Mouse (Mus musculus): ENCODE results near the gene Ranbp17. TPM values are rescaled to one million over a fixed set of nuclear protein-coding genes. Genes with fewer than 3 reads are reported as not detected.
"Not testable (repeated sequence)": the region's sequence is repeated elsewhere in the genome, so short reads cannot be mapped to it uniquely, and the experiment has no call there.

The Ranbp17 gene
- polyA plus RNA-seq, 1 experiment from 2014 or later, result 11.3 TPM

DNA sequence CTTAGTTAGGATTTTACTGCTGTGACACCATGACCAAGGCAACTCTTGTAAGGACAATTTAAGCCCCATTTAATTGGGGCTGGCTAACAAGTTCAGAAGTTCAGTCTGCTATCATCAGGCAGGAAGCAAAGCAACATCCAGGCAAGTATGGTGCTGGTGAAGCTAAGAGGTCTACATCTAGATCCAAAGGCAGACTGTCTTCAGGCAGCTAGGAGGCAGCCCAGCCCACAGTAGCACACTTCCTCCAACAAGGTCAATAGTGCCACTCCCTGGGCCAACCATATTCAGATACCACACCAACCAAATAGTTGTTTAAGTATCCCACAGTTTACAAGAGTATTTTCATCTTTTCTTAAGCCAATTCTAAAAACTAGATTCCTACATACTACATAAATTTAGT is 4.1 kb downstream of the Ranbp17 start:
- peaks cover 2% of the 10 kb centered on the region; the same call in 1 of the 2 replicates for H3K36me3 ChIP-seq (replicated peaks)
- H3K27me3 ChIP-seq (ENCODE audit: poor library complexity, severe bottlenecking), result no peaks in the 10 kb centered on the region
- no peak overlapping the region for H3K4me3 ChIP-seq
- DNase-seq (ENCODE audit: extremely low spot score, low spot score), result no peak
- peaks cover 6% of the 10 kb centered on the region for H3K4me1 ChIP-seq
- H3K27ac ChIP-seq, result no peak overlapping the region
- no peaks in the 10 kb centered on the region for H3K9me3 ChIP-seq

DNA sequence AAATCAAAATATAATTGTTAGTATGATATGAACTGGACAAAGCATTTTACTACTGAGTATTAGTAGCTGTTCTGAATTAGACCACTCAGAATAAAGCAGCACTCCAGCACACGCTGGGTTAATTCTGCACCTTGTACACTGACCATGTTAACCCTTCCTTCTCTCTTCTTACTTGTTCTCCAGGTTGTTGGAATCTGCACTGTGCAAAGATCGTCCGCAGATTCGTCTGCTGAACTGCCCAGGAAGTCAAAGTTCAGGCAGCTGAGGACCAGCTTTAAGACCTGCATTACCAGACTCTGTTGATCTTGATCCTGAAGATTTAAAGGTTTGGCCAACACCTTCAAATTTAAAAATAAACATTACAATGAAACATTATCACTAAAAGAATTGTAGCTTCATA is 27.8 kb downstream of the Ranbp17 start:
- Histone ChIP-seq H3K4me3 (no peak overlapping the region), H3K4me1 (no peaks in the 10 kb centered on the region), H3K9me3 (no peaks in the 10 kb centered on the region), H3K27me3 (ENCODE audit: poor library complexity, severe bottlenecking) (no peaks in the 10 kb centered on the region), H3K27ac (no peak overlapping the region), H3K36me3 (replicated peaks) (peaks cover 35% of the 10 kb centered on the region)
- DNase-seq (ENCODE audit: extremely low spot score, low spot score), result no peak
- WGBS, result 80% methylated on average over 4 of the region's 4 CpGs

DNA sequence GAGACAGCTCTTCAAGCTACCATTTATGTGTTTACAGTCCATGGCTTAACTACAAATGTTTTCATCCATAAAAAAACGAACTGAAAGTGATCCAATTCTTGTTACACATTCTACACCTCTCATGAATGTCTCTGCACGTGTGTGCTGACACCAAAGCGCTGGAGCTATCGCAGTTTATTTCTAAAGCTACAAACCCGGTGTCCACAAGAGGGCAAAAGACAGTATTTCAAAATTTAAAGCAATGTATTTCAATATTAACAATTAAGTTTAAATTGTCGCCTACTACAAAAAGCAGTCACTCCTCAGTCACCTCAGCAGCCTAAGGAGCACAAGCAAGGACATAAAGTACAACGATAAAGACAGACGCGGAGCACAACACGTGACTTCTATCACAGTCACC is 33.1 kb downstream of the Ranbp17 start:
- Histone ChIP-seq H3K9me3 (no peaks in the 10 kb centered on the region), H3K27ac (no peak overlapping the region), H3K4me1 (no peaks in the 10 kb centered on the region), H3K27me3 (ENCODE audit: poor library complexity, severe bottlenecking) (no peaks in the 10 kb centered on the region), H3K4me3 (no peak overlapping the region), H3K36me3 (replicated peaks) (peaks cover 8% of the 10 kb centered on the region)
- no peak for DNase-seq (ENCODE audit: extremely low spot score, low spot score)
- 92% methylated on average over 10 of the region's 10 CpGs for WGBS

DNA sequence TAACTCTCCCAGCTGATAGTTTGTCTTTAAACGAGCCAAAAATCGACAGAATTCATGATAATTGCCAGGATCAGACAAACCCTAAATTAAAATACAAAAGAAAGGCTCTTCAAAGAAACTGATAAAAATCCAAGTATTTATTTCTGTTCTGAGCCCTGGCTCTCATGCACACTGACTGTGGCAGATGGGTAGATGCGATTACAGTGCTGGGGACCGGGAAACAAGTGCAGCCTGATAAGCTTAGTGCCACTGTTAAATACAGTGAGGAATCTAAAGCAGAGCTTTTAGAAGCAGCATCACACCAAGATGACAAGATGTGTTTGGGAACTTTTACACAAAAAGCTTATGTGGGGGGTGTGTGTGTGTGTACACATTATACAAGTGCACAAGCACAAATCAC is 34.3 kb downstream of the Ranbp17 start:
- Histone ChIP-seq H3K36me3 (replicated peaks) (peaks cover 11% of the 10 kb centered on the region), H3K4me3 (no peak overlapping the region), H3K27me3 (ENCODE audit: poor library complexity, severe bottlenecking) (no peaks in the 10 kb centered on the region), H3K27ac (no peak overlapping the region), H3K4me1 (no peaks in the 10 kb centered on the region), H3K9me3 (no peaks in the 10 kb centered on the region)
- DNase-seq (ENCODE audit: extremely low spot score, low spot score), result no peak
- WGBS, result 88% methylated on average over 4 of the region's 4 CpGs

DNA sequence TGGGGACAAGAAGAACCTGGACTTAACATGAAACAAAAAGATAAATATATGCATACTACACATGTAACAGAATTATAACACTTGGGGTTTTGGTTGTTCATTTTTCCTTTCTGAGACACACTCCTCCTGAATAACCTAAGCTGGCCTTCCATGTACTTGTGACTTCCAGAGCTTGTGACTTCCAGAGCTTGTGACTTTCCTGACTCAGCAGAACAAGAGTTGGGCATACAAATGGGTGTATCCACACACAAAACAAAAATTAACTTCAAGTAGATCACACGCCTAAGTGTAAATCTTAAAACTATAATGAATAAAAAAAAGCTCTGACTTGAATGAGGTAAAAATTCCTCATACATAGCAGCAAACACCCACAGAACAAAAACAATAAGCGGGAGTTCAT is 36.9 kb downstream of the Ranbp17 start:
- 87% methylated on average over 2 of the region's 2 CpGs for WGBS
- no peaks in the 10 kb centered on the region for H3K27me3 ChIP-seq (ENCODE audit: poor library complexity, severe bottlenecking)
- peaks cover 17% of the 10 kb centered on the region for H3K36me3 ChIP-seq (replicated peaks)
- H3K4me3 ChIP-seq, result no peak overlapping the region
- no peaks in the 10 kb centered on the region for H3K4me1 ChIP-seq
- no peak for DNase-seq (ENCODE audit: extremely low spot score, low spot score)
- no peaks in the 10 kb centered on the region for H3K9me3 ChIP-seq
- H3K27ac ChIP-seq, result no peak overlapping the region

GRCm38 (mm10) chr11:33461172-33461571 is 52.4 kb downstream of the Ranbp17 start:
- Histone ChIP-seq H3K4me3 (no peak overlapping the region), H3K4me1 (no peaks in the 10 kb centered on the region), H3K9me3 (no peaks in the 10 kb centered on the region), H3K36me3 (replicated peaks) (no peaks in the 10 kb centered on the region), H3K27ac (no peak overlapping the region), H3K27me3 (ENCODE audit: poor library complexity, severe bottlenecking) (no peaks in the 10 kb centered on the region)
- WGBS, result 76% methylated on average over 1 of the region's 1 CpGs
- no peak for DNase-seq (ENCODE audit: extremely low spot score, low spot score)

DNA sequence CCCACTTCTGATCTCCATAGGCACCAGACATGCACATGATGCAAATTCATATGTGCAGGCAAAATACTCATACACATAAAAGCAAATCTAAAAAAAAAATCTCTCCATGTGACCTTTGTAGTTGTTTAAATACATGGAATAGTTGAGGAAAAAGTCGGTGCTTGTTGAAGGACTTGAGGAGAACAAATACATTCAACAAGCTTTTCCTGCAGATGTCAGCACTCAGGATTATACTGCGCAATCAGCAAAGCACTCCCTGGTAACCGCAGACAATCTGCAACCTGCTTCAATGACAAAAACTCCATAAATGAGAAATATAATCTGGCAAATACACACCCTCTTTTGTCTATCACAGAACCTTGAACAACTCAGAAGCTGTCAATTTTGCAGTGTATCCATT is 59.5 kb downstream of the Ranbp17 start:
- Histone ChIP-seq H3K27ac (no peak overlapping the region), H3K27me3 (ENCODE audit: poor library complexity, severe bottlenecking) (no peaks in the 10 kb centered on the region), H3K9me3 (no peaks in the 10 kb centered on the region), H3K4me1 (no peaks in the 10 kb centered on the region), H3K36me3 (replicated peaks) (no peaks in the 10 kb centered on the region; the same call in 1 of the 2 replicates), H3K4me3 (no peak overlapping the region)
- no peak for DNase-seq (ENCODE audit: extremely low spot score, low spot score)
- WGBS, result 86% methylated on average over 3 of the region's 3 CpGs

GRCm38 (mm10) chr11:33433813-33434212 is 79.7 kb downstream of the Ranbp17 start:
- Histone ChIP-seq H3K36me3 (replicated peaks) (no peaks in the 10 kb centered on the region), H3K4me3 (no peak overlapping the region), H3K27me3 (ENCODE audit: poor library complexity, severe bottlenecking) (no peaks in the 10 kb centered on the region), H3K27ac (no peak overlapping the region), H3K4me1 (no peaks in the 10 kb centered on the region; the same call in 1 of the 2 replicates), H3K9me3 (no peaks in the 10 kb centered on the region)
- no peak for DNase-seq (ENCODE audit: extremely low spot score, low spot score)
- WGBS, result 64% methylated on average over 5 of the region's 5 CpGs

GRCm38 (mm10) chr11:33428238-33428637 is 85.3 kb downstream of the Ranbp17 start:
- not testable (repeated sequence) for H3K36me3 ChIP-seq (replicated peaks); DNase-seq (ENCODE audit: extremely low spot score, low spot score); H3K9me3 ChIP-seq; H3K27me3 ChIP-seq (ENCODE audit: poor library complexity, severe bottlenecking); H3K4me3 ChIP-seq; H3K27ac ChIP-seq; H3K4me1 ChIP-seq
- 93% methylated on average over 17 of the region's 17 CpGs for WGBS

- H3K4me1 ChIP-seq; H3K4me3 ChIP-seq; H3K36me3 ChIP-seq (replicated peaks); H3K27me3 ChIP-seq (ENCODE audit: poor library complexity, severe bottlenecking); DNase-seq (ENCODE audit: extremely low spot score, low spot score); H3K27ac ChIP-seq; H3K9me3 ChIP-seq: not testable (repeated sequence)
- 89% methylated on average over 5 of the region's 5 CpGs for WGBS
Measured at GRCm38 (mm10) chr11:33427789-33428188, 85.8 kb downstream of the Ranbp17 start.

GRCm38 (mm10) chr11:33422226-33422625 is 91.3 kb downstream of the Ranbp17 start:
- H3K4me1 ChIP-seq, result no peaks in the 10 kb centered on the region
- no peak for DNase-seq (ENCODE audit: extremely low spot score, low spot score)
- H3K27ac ChIP-seq, result no peak overlapping the region
- H3K4me3 ChIP-seq, result no peak overlapping the region
- H3K27me3 ChIP-seq (ENCODE audit: poor library complexity, severe bottlenecking), result no peaks in the 10 kb centered on the region
- no peaks in the 10 kb centered on the region for H3K36me3 ChIP-seq (replicated peaks)
- WGBS, result 86% methylated on average over 3 of the region's 3 CpGs
- no peaks in the 10 kb centered on the region for H3K9me3 ChIP-seq

DNA sequence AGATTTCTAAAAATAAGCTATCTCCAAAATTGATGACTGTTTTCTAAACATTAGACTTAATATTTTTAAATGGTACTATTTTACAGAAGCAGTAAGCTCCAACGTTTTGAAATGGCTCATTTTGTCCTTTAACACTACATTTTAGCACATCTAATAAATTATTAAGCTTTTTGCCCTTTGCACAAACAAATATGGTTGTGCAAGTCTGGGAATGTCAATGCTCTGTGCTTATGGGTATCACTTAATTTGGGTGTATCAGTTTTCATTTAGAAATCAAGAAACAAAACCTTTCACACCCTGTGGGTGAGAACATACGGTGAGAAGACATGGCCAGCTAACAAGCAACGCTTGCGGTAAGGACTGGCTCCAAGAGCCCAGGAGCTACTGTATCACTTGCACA is 108.9 kb downstream of the Ranbp17 start:
- Histone ChIP-seq H3K27me3 (ENCODE audit: poor library complexity, severe bottlenecking) (no peaks in the 10 kb centered on the region), H3K4me3 (no peak overlapping the region), H3K9me3 (no peaks in the 10 kb centered on the region), H3K4me1 (no peaks in the 10 kb centered on the region), H3K36me3 (replicated peaks) (no peaks in the 10 kb centered on the region), H3K27ac (no peak overlapping the region)
- DNase-seq (ENCODE audit: extremely low spot score, low spot score), result no peak
- WGBS, result 92% methylated on average over 4 of the region's 4 CpGs

DNA sequence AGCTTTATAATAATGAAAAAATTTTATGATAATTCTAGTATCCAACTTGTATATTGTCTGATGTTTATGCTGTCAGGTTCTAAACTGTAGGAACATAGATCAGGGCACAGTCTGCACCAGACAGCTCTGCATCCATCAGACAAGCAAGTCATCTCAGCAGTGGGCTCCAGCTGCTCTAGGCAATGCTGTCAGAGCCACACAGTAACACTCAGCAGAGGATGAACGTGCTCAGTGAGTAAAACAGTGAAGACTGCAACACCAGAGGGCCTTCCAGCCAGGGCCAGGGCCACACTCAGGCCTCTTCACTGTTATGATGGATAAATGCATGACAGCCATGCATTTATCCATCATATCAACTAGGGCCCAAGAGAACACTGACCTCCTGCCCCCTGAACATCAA is 114.2 kb downstream of the Ranbp17 start:
- H3K27me3 ChIP-seq (ENCODE audit: poor library complexity, severe bottlenecking), result no peaks in the 10 kb centered on the region
- no peaks in the 10 kb centered on the region for H3K36me3 ChIP-seq (replicated peaks)
- no peak for DNase-seq (ENCODE audit: extremely low spot score, low spot score)
- H3K4me3 ChIP-seq, result no peak overlapping the region
- no peak overlapping the region for H3K27ac ChIP-seq
- H3K4me1 ChIP-seq, result no peaks in the 10 kb centered on the region
- no peaks in the 10 kb centered on the region for H3K9me3 ChIP-seq
- 78% methylated on average over 1 of the region's 1 CpGs for WGBS

- no peaks in the 10 kb centered on the region for H3K27me3 ChIP-seq (ENCODE audit: poor library complexity, severe bottlenecking)
- no peaks in the 10 kb centered on the region for H3K9me3 ChIP-seq
- no peaks in the 10 kb centered on the region for H3K36me3 ChIP-seq (replicated peaks)
- H3K4me3 ChIP-seq, result no peak overlapping the region
- H3K27ac ChIP-seq, result no peak overlapping the region
- no peak for DNase-seq (ENCODE audit: extremely low spot score, low spot score)
- H3K4me1 ChIP-seq, result no peaks in the 10 kb centered on the region
- WGBS, result 90% methylated on average over 3 of the region's 3 CpGs
Measured at GRCm38 (mm10) chr11:33398701-33399100, 114.8 kb downstream of the Ranbp17 start.
